Mouse (Mus musculus): Measurements from ENCODE around the gene Trpm6. TPM values are rescaled to one million over a fixed set of nuclear protein-coding genes. Genes with fewer than 3 reads are reported as not detected.

Gene Trpm6
- total RNA-seq, 4 experiments from 2014 or later: 0.34 to 0.46 (median 0.43) TPM

- peak; percentile 18 to 23 for DNase-seq (ENCODE audit: low spot score in 2 of 2)
These were observed 138.8 kb downstream of the Trpm6 start for GRCm38 (mm10) chr19:18888491-18889116.

DNA sequence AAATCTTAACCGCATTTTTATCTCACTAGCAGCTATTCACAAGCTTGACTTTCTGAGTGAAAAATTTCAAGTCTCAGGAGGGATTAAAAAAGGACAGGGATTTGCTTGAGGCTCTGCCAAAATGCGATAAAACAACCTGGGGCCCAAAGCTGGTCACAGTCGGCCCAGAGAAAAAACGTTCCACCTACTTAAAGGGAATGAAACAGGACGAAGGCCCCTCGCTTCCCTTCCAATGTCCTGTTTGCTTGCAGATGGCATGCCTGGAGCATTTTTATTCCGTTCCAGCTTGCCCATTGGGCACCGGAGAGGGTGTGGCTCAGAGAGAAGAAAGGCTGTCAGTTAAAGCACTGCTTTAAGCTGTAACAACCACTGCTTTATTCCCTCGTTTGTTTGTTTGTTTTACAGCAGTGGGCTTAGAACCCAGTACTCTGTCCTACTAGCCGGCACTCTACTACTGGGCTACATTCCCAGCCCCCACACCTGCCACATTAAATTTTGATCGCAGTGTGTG is 139.4 kb downstream of the Trpm6 start:
- peak; percentile 27 to 51 for DNase-seq (ENCODE audit: low spot score in 2 of 2)

DNA sequence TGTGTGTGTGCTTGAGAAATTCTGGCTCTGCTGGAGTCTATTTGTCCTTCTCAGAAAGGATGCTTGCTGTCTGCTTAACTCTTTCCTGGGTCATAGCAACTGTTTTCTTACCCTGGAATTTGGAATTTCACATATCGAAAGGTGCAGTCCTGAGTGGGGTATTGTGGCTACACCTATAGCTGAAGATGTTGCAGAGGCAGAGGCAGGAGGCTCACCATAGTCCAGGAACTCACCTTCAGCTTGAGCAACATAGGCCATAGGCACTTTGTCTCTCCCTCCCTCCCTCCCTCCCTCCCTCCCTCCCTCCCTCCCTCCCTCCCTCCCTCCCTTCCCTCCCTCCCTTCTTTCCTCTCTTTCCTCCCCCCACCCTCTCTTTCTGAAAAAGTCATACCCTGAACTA is 139.8 kb downstream of the Trpm6 start:
- DNase-seq (ENCODE audit: low spot score in 2 of 2): no peak

GRCm38 (mm10) chr19:18890216-18890615 is 140.4 kb downstream of the Trpm6 start:
- DNase-seq (ENCODE audit: low spot score in 2 of 2): no peak

- DNase-seq (ENCODE audit: low spot score in 2 of 2): no peak
These were observed 148.5 kb downstream of the Trpm6 start for GRCm38 (mm10) chr19:18898238-18898637.

GRCm38 (mm10) chr19:18902041-18902693 is 152.4 kb downstream of the Trpm6 start:
- DNase-seq (ENCODE audit: low spot score in 2 of 2): no peak

DNA sequence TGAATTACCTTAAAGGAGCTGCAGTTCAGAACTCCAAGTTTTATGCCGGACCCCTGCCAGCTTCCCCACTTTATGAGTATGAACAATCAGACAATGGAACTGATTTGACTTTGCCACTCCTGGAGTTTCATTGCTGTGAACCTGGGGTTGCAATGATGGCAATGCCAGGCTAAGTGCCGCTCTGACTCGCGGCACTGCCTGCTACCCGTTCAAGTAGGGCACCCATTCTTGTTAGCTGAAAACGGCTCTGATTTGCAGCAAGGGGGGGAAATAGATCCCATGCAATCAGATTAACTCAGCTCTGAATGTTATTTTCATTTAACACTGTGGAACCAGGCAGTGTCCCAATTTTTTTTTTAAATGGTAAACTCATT is 152.9 kb downstream of the Trpm6 start:
- DNase-seq (ENCODE audit: low spot score in 2 of 2): no peak

GRCm38 (mm10) chr19:18905511-18905910 is 155.7 kb downstream of the Trpm6 start:
- no peak for DNase-seq (ENCODE audit: low spot score in 2 of 2)

GRCm38 (mm10) chr19:18909641-18910040 is 159.9 kb downstream of the Trpm6 start:
- DNase-seq (ENCODE audit: low spot score in 2 of 2): no peak

GRCm38 (mm10) chr19:18911755-18912340 is 162.1 kb downstream of the Trpm6 start:
- no peak for DNase-seq (ENCODE audit: low spot score in 2 of 2)

DNA sequence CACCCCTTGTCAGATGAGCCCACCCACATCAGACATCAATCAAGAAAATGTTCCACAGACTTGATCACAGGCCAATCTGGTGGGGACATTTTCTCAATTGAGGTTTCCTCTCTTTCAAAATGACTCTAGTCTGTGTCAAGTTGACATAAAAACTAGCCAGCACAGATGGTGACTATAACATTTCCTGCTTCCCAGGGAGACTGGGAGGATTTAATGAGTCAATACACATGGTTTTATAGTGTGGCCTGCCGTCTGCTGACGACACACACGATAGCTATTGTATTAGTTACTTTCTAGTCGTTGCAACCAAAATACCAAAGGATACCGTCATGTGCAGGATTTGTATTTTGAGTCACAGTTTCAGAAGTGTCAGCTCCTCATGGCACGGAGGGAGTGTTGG is 191.6 kb downstream of the Trpm6 start:
- DNase-seq (ENCODE audit: low spot score in 2 of 2): no peak

Other genes with a start within 250 kb of the Trpm6 start
- gene Ostf1, start 118.2 kb upstream of the Trpm6 start, total RNA-seq (2022): 10 to 100 TPM; 16.3 to 22.2 (median 18.3) TPM
- gene Nmrk1, start 118.0 kb upstream of the Trpm6 start, total RNA-seq (2022): 1 to 10 TPM; 4.9 to 6.5 (median 5.6) TPM
- gene Carnmt1, start 79.2 kb upstream of the Trpm6 start, total RNA-seq (2022): 10 to 100 TPM in 3 of 4 experiments, 1 to 10 TPM in 1; 9.1 to 11.1 (median 10.6) TPM
- 10 to 100 TPM; 18.5 to 22.1 (median 20.3) TPM for gene D030056L22Rik, start 36.8 kb upstream of the Trpm6 start, total RNA-seq (2022)